Comparison of ENCODE assay signal across 8 mouse cellular contexts in the genomic region with DNA sequence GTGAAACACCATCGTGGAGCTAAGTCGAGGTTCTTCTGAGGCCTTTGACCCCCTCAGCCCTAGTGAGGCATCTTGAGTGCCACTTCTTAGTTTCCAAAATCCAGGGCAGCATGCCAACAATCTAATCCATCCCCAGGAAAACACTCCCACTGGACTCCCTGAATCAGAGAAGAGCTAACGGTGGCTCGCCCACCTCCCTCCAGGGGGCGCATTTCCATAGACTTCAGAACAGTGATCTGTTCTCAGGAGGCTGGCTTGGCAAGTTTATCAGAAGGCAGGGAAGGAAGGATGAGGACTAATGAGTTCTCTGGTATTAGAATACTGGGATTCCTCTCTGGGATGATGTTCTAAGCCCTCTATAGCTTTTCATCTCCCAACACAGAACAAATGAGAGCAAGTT. TPM values are rescaled to one million over a fixed set of nuclear protein-coding genes. Genes with fewer than 3 reads are reported as not detected.
DNase-seq lines count a peak whose midpoint lies in the region; ATAC-seq and TF ChIP-seq lines count a peak whose summit lies in the region.

No protein-coding gene starts in this region.

- H3K4me1 ChIP-seq in hindbrain, embryonic 11.5 days (replicated peaks; ENCODE audit: control insufficient read depth, insufficient read depth, low read length): peaks cover 2% of the 10 kb centered on the region; the same call in 1 of the 2 replicates
- peaks cover 4% of the 10 kb centered on the region for H3K4me1 ChIP-seq in hindbrain, embryonic 12.5 days
- H3K4me1 ChIP-seq in ES-Bruce4 (ENCODE audit: control insufficient read depth, insufficient read depth, low read length): no peaks in the 10 kb centered on the region
- no peaks in the 10 kb centered on the region for H3K4me1 ChIP-seq in bone marrow macrophage, adult 2 months (ENCODE audit: control insufficient read depth, insufficient read depth, low read length)
- H3K4me1 ChIP-seq in midbrain, postnatal 0 days (ENCODE audit: insufficient read depth, low read length): no peaks in the 10 kb centered on the region

- peak; percentile 79 for DNase-seq in hindbrain, embryonic 11.5 days (ENCODE audit: low spot score)
- peak; percentile 20 to 66 for DNase-seq in layer of hippocampus, postnatal 25 days (ENCODE audit: extremely low spot score in 1 of 2, low spot score in 1 of 2)
- DNase-seq in midbrain, postnatal 0 days (ENCODE audit: low spot score): peak; percentile 47
- DNase-seq in urinary bladder, postnatal 36 days (ENCODE audit: low spot score in 2 of 2): peak; percentile 25 to 47

- H3K9ac ChIP-seq in hindbrain, embryonic 11.5 days (ENCODE audit: low read depth, low read length): no peak overlapping the region
- H3K9ac ChIP-seq in hindbrain, embryonic 12.5 days: no peak overlapping the region
- no peak overlapping the region for H3K9ac ChIP-seq in ES-Bruce4 (ENCODE audit: low read depth, poor library complexity, severe bottlenecking)
- no peak overlapping the region for H3K9ac ChIP-seq in midbrain, postnatal 0 days (replicated peaks; ENCODE audit: low read length, poor library complexity, severe bottlenecking)

- no peaks in the 10 kb centered on the region for H3K9me3 ChIP-seq in hindbrain, embryonic 11.5 days (ENCODE audit: control insufficient read depth, low read length)
- no peaks in the 10 kb centered on the region for H3K9me3 ChIP-seq in hindbrain, embryonic 12.5 days (replicated peaks)
- H3K9me3 ChIP-seq in ES-Bruce4 (replicated peaks; ENCODE audit: control insufficient read depth, insufficient read depth, low read length, poor library complexity, severe bottlenecking): no peaks in the 10 kb centered on the region
- H3K9me3 ChIP-seq in midbrain, postnatal 0 days (ENCODE audit: low read length): no peaks in the 10 kb centered on the region

- no peak overlapping the region for H3K27ac ChIP-seq in hindbrain, embryonic 11.5 days (ENCODE audit: low read depth, low read length)
- no peak overlapping the region for H3K27ac ChIP-seq in hindbrain, embryonic 12.5 days
- no peak overlapping the region for H3K27ac ChIP-seq in ES-Bruce4 (ENCODE audit: insufficient read depth, low read length)
- H3K27ac ChIP-seq in bone marrow macrophage, adult 2 months (ENCODE audit: insufficient read depth, low read depth, low read length): no peak overlapping the region
- H3K27ac ChIP-seq in midbrain, postnatal 0 days (ENCODE audit: low read depth, low read length): no peak overlapping the region

- H3K4me2 ChIP-seq in hindbrain, embryonic 11.5 days (replicated peaks; ENCODE audit: low read depth, low read length): no peak overlapping the region
- H3K4me2 ChIP-seq in hindbrain, embryonic 12.5 days (replicated peaks): no peak overlapping the region
- H3K4me2 ChIP-seq in midbrain, postnatal 0 days (ENCODE audit: low read depth, low read length, poor library complexity, severe bottlenecking): no peak overlapping the region

- 7% methylated on average over 5 of the region's 5 CpGs for WGBS in hindbrain, embryonic 11.5 days
- 6% methylated on average over 5 of the region's 5 CpGs for WGBS in hindbrain, embryonic 12.5 days
- WGBS in midbrain, postnatal 0 days: 3% methylated on average over 5 of the region's 5 CpGs

- H3K36me3 ChIP-seq in hindbrain, embryonic 11.5 days (ENCODE audit: control insufficient read depth, insufficient read depth, low read length): no peaks in the 10 kb centered on the region
- H3K36me3 ChIP-seq in hindbrain, embryonic 12.5 days: no peaks in the 10 kb centered on the region
- no peaks in the 10 kb centered on the region for H3K36me3 ChIP-seq in ES-Bruce4 (ENCODE audit: control insufficient read depth, insufficient read depth, low read length, poor library complexity, severe bottlenecking)
- H3K36me3 ChIP-seq in midbrain, postnatal 0 days (ENCODE audit: insufficient read depth, low read length): no peaks in the 10 kb centered on the region

- TF ChIP-seq POLR2A in ES-Bruce4 (IDR thresholded peaks at IDR 0.05; ENCODE audit: insufficient read depth, low read length): no peak
- no peak for TF ChIP-seq POLR2A in bone marrow macrophage, adult 2 months (IDR thresholded peaks at IDR 0.05; ENCODE audit: borderline replicate concordance, low read depth, low read length)

- no peak overlapping the region for H3K4me3 ChIP-seq in hindbrain, embryonic 11.5 days (ENCODE audit: low read depth, low read length)
- H3K4me3 ChIP-seq in hindbrain, embryonic 12.5 days: no peak overlapping the region
- H3K4me3 ChIP-seq in ES-Bruce4 (ENCODE audit: low read depth, low read length): no peak overlapping the region
- H3K4me3 ChIP-seq in bone marrow macrophage, adult 2 months (ENCODE audit: insufficient read depth, low read length): no peak overlapping the region
- no peak overlapping the region for H3K4me3 ChIP-seq in midbrain, postnatal 0 days (ENCODE audit: low read depth, low read length)

- no peak for TF ChIP-seq EP300 in ES-Bruce4 (IDR thresholded peaks at IDR 0.05; ENCODE audit: insufficient read depth, low read depth, low read length)

- peak; percentile 78 for TF ChIP-seq CTCF in ES-Bruce4 (IDR thresholded peaks at IDR 0.05; ENCODE audit: low read depth, low read length)
- peak; percentile 39 for TF ChIP-seq CTCF in bone marrow macrophage, adult 2 months (IDR thresholded peaks at IDR 0.05; ENCODE audit: low read depth, low read length)
- peak; percentile 64 for TF ChIP-seq CTCF in midbrain, postnatal 0 days (IDR thresholded peaks at IDR 0.05)

- H3K27me3 ChIP-seq in hindbrain, embryonic 11.5 days (ENCODE audit: control insufficient read depth, insufficient read depth, low read length): peaks cover 9% of the 10 kb centered on the region; the same call in 1 of the 2 replicates
- peaks cover 20% of the 10 kb centered on the region for H3K27me3 ChIP-seq in hindbrain, embryonic 12.5 days
- no peaks in the 10 kb centered on the region for H3K27me3 ChIP-seq in ES-Bruce4 (ENCODE audit: control insufficient read depth, insufficient read depth, low read length, poor library complexity, severe bottlenecking)
- peaks cover 5% of the 10 kb centered on the region for H3K27me3 ChIP-seq in midbrain, postnatal 0 days (ENCODE audit: insufficient read depth, low read length)

- no peak for ATAC-seq in hindbrain, embryonic 11.5 days (ENCODE audit: low FRiP score)
- ATAC-seq in hindbrain, embryonic 12.5 days (ENCODE audit: low FRiP score): no peak
- peak; percentile 81 for ATAC-seq in frontal cortex, adult (ENCODE audit: low TSS enrichment)
- no peak for ATAC-seq in midbrain, postnatal 0 days (ENCODE audit: low FRiP score)

RNA-seq across cellular contexts. Expression of a gene that starts 24.9 kb away (rescaled TPM):
- 0.43 and 0.60 TPM in 2 replicates for polyA plus RNA-seq in hindbrain, embryonic 11.5 days (2014; fragmentation: Nextera tagmentation; extraction: Ambion mirVana)
- 1.1 and 1.7 TPM in 2 replicates for polyA plus RNA-seq in hindbrain, embryonic 12.5 days (2016; fragmentation: Nextera tagmentation; extraction: Ambion mirVana)
- 3.0 and 3.1 TPM in 2 replicates for polyA plus RNA-seq in ES-Bruce4 (2011; ENCODE audit: insufficient read depth, insufficient read length, low read depth, missing spikeins)
- polyA plus RNA-seq in bone marrow macrophage, adult 2 months (2012; ENCODE audit: insufficient read depth, insufficient read length, missing spikeins): 0.24 TPM in 1 of 2 replicates, not detected in the other
- 1 to 10 TPM; 2.6 to 2.7 TPM for total RNA-seq in layer of hippocampus, postnatal 25 days (2021)
- 9.3 and 9.9 TPM in 2 replicates for total RNA-seq in midbrain, postnatal 0 days (2014; rRNA removed)
- polyA plus RNA-seq in midbrain, postnatal 0 days (2015; fragmentation: Nextera tagmentation; extraction: Ambion mirVana): 4.2 and 4.9 TPM in 2 replicates
